Mouse (Mus musculus): ENCODE data around the gene Gne. TPM values are rescaled to one million over a fixed set of nuclear protein-coding genes. Genes with fewer than 3 reads are reported as not detected.
"Not testable (repeated sequence)": the region's sequence is repeated elsewhere in the genome, so short reads cannot be mapped to it uniquely, and the experiment has no call there.

Gne gene
- polyA plus RNA-seq, 1 experiment from 2014 or later = 27.0 TPM

- H3K9ac ChIP-seq (replicated peaks; ENCODE audit: low read depth, low read length) = no peak overlapping the region
- H3K36me3 ChIP-seq (ENCODE audit: control insufficient read depth, insufficient read depth, low read length) = no peaks in the 10 kb centered on the region
- H3K9me3 ChIP-seq (ENCODE audit: control insufficient read depth, low read length) = no peaks in the 10 kb centered on the region
- H3K27me3 ChIP-seq (ENCODE audit: control insufficient read depth, insufficient read depth, low read length) = no peaks in the 10 kb centered on the region
- H3K4me3 ChIP-seq (ENCODE audit: low read depth, low read length) = no peak overlapping the region
- H3K4me1 ChIP-seq (ENCODE audit: control insufficient read depth, insufficient read depth, low read length) = peaks cover 11% of the 10 kb centered on the region
- H3K27ac ChIP-seq (ENCODE audit: low read depth, low read length) = no peak overlapping the region
- ATAC-seq (ENCODE audit: low read depth) = no peak
- 93% methylated on average over 6 of the region's 6 CpGs for WGBS
- H3K4me2 ChIP-seq (ENCODE audit: low read depth, low read length) = no peak overlapping the region
These were observed 17.1 kb downstream of the Gne start for GRCm38 (mm10) chr4:44066891-44067290.

- no peak overlapping the region for H3K9ac ChIP-seq (replicated peaks; ENCODE audit: low read depth, low read length)
- H3K27ac ChIP-seq (ENCODE audit: low read depth, low read length) = no peak overlapping the region
- no peaks in the 10 kb centered on the region for H3K9me3 ChIP-seq (ENCODE audit: control insufficient read depth, low read length)
- H3K36me3 ChIP-seq (ENCODE audit: control insufficient read depth, insufficient read depth, low read length) = no peaks in the 10 kb centered on the region
- no peaks in the 10 kb centered on the region for H3K27me3 ChIP-seq (ENCODE audit: control insufficient read depth, insufficient read depth, low read length)
- WGBS = 42% methylated on average over 16 of the region's 16 CpGs
- no peak overlapping the region for H3K4me2 ChIP-seq (ENCODE audit: low read depth, low read length)
- no peaks in the 10 kb centered on the region; the same call in 1 of the 2 replicates for H3K4me1 ChIP-seq (ENCODE audit: control insufficient read depth, insufficient read depth, low read length)
- ATAC-seq (ENCODE audit: low read depth) = peak; percentile 77; the same call in 1 of the 2 replicates
- no peak overlapping the region for H3K4me3 ChIP-seq (ENCODE audit: low read depth, low read length)
These were observed 18.5 kb downstream of the Gne start for GRCm38 (mm10) chr4:44065355-44066025.

GRCm38 (mm10) chr4:44062816-44063215 is 21.2 kb downstream of the Gne start:
- Histone ChIP-seq H3K27ac (ENCODE audit: low read depth, low read length) (no peak overlapping the region), H3K36me3 (ENCODE audit: control insufficient read depth, insufficient read depth, low read length) (no peaks in the 10 kb centered on the region), H3K4me1 (ENCODE audit: control insufficient read depth, insufficient read depth, low read length) (no peaks in the 10 kb centered on the region), H3K9ac (replicated peaks; ENCODE audit: low read depth, low read length) (no peak overlapping the region), H3K4me3 (ENCODE audit: low read depth, low read length) (no peak overlapping the region), H3K27me3 (ENCODE audit: control insufficient read depth, insufficient read depth, low read length) (no peaks in the 10 kb centered on the region), H3K9me3 (ENCODE audit: control insufficient read depth, low read length) (no peaks in the 10 kb centered on the region), H3K4me2 (ENCODE audit: low read depth, low read length) (no peak overlapping the region)
- 83% methylated on average over 14 of the region's 14 CpGs for WGBS
- no peak for ATAC-seq (ENCODE audit: low read depth)

DNA sequence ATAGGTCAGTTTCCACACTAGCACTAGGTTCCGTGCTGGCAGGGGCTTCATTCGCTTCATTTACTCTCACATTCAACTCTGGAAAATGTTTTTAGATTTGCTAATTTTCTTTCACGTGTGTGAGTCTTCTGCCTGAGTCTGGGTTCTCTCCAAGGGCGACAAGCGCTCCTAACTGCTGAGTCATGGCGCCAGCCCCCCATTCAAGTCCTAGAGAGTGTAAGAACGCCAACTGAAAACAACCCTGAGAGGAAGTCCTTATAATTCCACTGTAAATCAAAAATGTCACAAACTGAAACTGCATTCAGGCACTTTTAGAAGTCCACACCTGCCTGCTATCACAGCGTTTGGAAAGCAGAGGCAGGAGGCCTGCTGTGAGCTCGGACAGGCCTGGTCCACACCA is 21.9 kb downstream of the Gne start:
- Histone ChIP-seq H3K36me3 (ENCODE audit: control insufficient read depth, insufficient read depth, low read length) (peaks cover 2% of the 10 kb centered on the region; the same call in 1 of the 2 replicates), H3K9me3 (ENCODE audit: control insufficient read depth, low read length) (no peaks in the 10 kb centered on the region), H3K4me2 (ENCODE audit: low read depth, low read length) (no peak overlapping the region), H3K9ac (replicated peaks; ENCODE audit: low read depth, low read length) (no peak overlapping the region), H3K27ac (ENCODE audit: low read depth, low read length) (no peak overlapping the region), H3K4me3 (ENCODE audit: low read depth, low read length) (no peak overlapping the region), H3K4me1 (ENCODE audit: control insufficient read depth, insufficient read depth, low read length) (no peaks in the 10 kb centered on the region), H3K27me3 (ENCODE audit: control insufficient read depth, insufficient read depth, low read length) (no peaks in the 10 kb centered on the region)
- WGBS = 65% methylated on average over 9 of the region's 9 CpGs
- ATAC-seq (ENCODE audit: low read depth) = no peak

DNA sequence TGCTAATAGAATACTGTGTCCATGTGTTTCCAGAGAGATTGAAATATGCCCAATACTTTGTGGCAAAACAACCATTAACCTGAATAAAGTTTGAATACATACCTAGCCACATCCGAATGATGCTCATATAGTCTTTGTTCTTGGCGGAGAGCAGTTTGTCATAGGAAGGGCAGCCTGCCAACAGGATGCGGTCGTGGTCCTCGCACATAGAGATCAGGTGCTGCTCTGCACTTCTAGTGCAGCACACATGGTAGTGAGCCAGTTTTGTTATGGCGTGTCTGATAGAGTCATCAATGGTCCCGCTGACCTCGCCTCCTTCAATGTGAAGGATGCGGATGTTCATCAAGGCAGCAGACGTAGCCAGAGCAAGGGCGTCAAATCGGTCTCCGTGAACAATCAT is 24.3 kb downstream of the Gne start:
- WGBS = 84% methylated on average over 13 of the region's 13 CpGs
- H3K4me3 ChIP-seq (ENCODE audit: low read depth, low read length) = no peak overlapping the region

DNA sequence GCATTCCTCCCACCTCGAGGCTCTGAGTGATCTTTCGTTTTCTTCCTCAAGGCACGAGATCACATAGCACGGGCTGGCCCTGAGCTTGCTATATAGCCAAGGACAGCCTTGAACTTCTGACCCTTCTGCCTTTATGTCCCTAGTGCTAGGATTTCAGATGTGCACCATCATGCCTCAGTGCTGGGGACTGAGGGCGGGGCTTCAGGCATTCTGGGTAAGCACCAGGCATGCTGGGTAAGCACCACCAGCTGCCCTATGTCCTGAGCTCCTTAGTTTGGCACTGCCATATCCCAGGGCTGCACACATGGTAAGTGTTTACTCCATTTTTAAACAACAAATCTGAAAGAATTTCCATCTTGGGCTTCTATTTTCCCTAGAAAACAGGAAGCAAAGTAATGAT is 34.2 kb downstream of the Gne start:
- no peaks in the 10 kb centered on the region for H3K36me3 ChIP-seq (ENCODE audit: control insufficient read depth, insufficient read depth, low read length)
- H3K4me2 ChIP-seq (ENCODE audit: low read depth, low read length) = no peak overlapping the region
- no peaks in the 10 kb centered on the region for H3K4me1 ChIP-seq (ENCODE audit: control insufficient read depth, insufficient read depth, low read length)
- no peak overlapping the region for H3K27ac ChIP-seq (ENCODE audit: low read depth, low read length)
- 95% methylated on average over 5 of the region's 5 CpGs for WGBS
- no peak overlapping the region for H3K4me3 ChIP-seq (ENCODE audit: low read depth, low read length)
- H3K9me3 ChIP-seq (ENCODE audit: control insufficient read depth, low read length) = no peaks in the 10 kb centered on the region
- no peak for ATAC-seq (ENCODE audit: low read depth)
- H3K27me3 ChIP-seq (ENCODE audit: control insufficient read depth, insufficient read depth, low read length) = no peaks in the 10 kb centered on the region
- H3K9ac ChIP-seq (replicated peaks; ENCODE audit: low read depth, low read length) = no peak overlapping the region

More for the DNA sequence above, 24.3 kb downstream of the Gne start:
- Histone ChIP-seq H3K9me3 (ENCODE audit: control insufficient read depth, low read length) (no peaks in the 10 kb centered on the region), H3K27ac (ENCODE audit: low read depth, low read length) (no peak overlapping the region), H3K27me3 (ENCODE audit: control insufficient read depth, insufficient read depth, low read length) (no peaks in the 10 kb centered on the region), H3K4me1 (ENCODE audit: control insufficient read depth, insufficient read depth, low read length) (no peaks in the 10 kb centered on the region), H3K4me2 (ENCODE audit: low read depth, low read length) (no peak overlapping the region), H3K9ac (replicated peaks; ENCODE audit: low read depth, low read length) (no peak overlapping the region), H3K36me3 (ENCODE audit: control insufficient read depth, insufficient read depth, low read length) (peaks cover 6% of the 10 kb centered on the region; the same call in 1 of the 2 replicates)
- no peak for ATAC-seq (ENCODE audit: low read depth)

- Histone ChIP-seq H3K9me3 (ENCODE audit: control insufficient read depth, low read length) (no peaks in the 10 kb centered on the region), H3K4me1 (ENCODE audit: control insufficient read depth, insufficient read depth, low read length) (no peaks in the 10 kb centered on the region), H3K27me3 (ENCODE audit: control insufficient read depth, insufficient read depth, low read length) (no peaks in the 10 kb centered on the region), H3K36me3 (ENCODE audit: control insufficient read depth, insufficient read depth, low read length) (peaks cover 15% of the 10 kb centered on the region; the same call in 1 of the 2 replicates), H3K4me2 (ENCODE audit: low read depth, low read length) (no peak overlapping the region), H3K4me3 (ENCODE audit: low read depth, low read length) (no peak overlapping the region), H3K27ac (ENCODE audit: low read depth, low read length) (no peak overlapping the region), H3K9ac (replicated peaks; ENCODE audit: low read depth, low read length) (no peak overlapping the region)
- no peak for ATAC-seq (ENCODE audit: low read depth)
- 88% methylated on average over 5 of the region's 5 CpGs for WGBS
These were observed 37.9 kb downstream of the Gne start for GRCm38 (mm10) chr4:44046066-44046465.

- WGBS = 95% methylated on average over 5 of the region's 5 CpGs
These were observed 39.2 kb downstream of the Gne start for GRCm38 (mm10) chr4:44044685-44045356.

GRCm38 (mm10) chr4:44043182-44043581 is 40.8 kb downstream of the Gne start:
- not testable (repeated sequence) for H3K4me1 ChIP-seq (ENCODE audit: control insufficient read depth, insufficient read depth, low read length); H3K4me3 ChIP-seq (ENCODE audit: low read depth, low read length); H3K9ac ChIP-seq (replicated peaks; ENCODE audit: low read depth, low read length); ATAC-seq (ENCODE audit: low read depth); H3K9me3 ChIP-seq (ENCODE audit: control insufficient read depth, low read length); H3K4me2 ChIP-seq (ENCODE audit: low read depth, low read length); H3K27me3 ChIP-seq (ENCODE audit: control insufficient read depth, insufficient read depth, low read length); H3K27ac ChIP-seq (ENCODE audit: low read depth, low read length)
- H3K36me3 ChIP-seq (ENCODE audit: control insufficient read depth, insufficient read depth, low read length) = peaks cover 29% of the 10 kb centered on the region
- WGBS = 95% methylated on average over 4 of the region's 4 CpGs

More at GRCm38 (mm10) chr4:44044685-44045356, 39.2 kb downstream of the Gne start:
- H3K4me1 ChIP-seq (ENCODE audit: control insufficient read depth, insufficient read depth, low read length) = no peaks in the 10 kb centered on the region
- no peaks in the 10 kb centered on the region for H3K9me3 ChIP-seq (ENCODE audit: control insufficient read depth, low read length)
- H3K4me3 ChIP-seq (ENCODE audit: low read depth, low read length) = no peak overlapping the region
- no peak for ATAC-seq (ENCODE audit: low read depth)
- no peak overlapping the region for H3K9ac ChIP-seq (replicated peaks; ENCODE audit: low read depth, low read length)
- H3K27ac ChIP-seq (ENCODE audit: low read depth, low read length) = no peak overlapping the region
- H3K27me3 ChIP-seq (ENCODE audit: control insufficient read depth, insufficient read depth, low read length) = no peaks in the 10 kb centered on the region
- peaks cover 23% of the 10 kb centered on the region for H3K36me3 ChIP-seq (ENCODE audit: control insufficient read depth, insufficient read depth, low read length)
- no peak overlapping the region for H3K4me2 ChIP-seq (ENCODE audit: low read depth, low read length)

Measured in neural tube, embryonic 14.5 days (tissue).